Mouse (Mus musculus) naive thymus-derived CD4-positive, alpha-beta T cell, adult 2 months (primary cell): ENCODE data around the gene Rsbn1l.

ENCODE experiments used
- DNase-seq: peaks from one replicate; pipeline ENCODE4 v3.0.0-alpha.2; 2011; ENCODE audit warnings: low read depth

Rsbn1l gene

GRCm38 (mm10) chr5:20956298-20956697 lies at the start of gene Rsbn1l:
Gene Rsbn1l (minus strand): TSS chr5:20956398.
- no peak for DNase-seq

- DNase-seq: peak; percentile 86
Observed at GRCm38 (mm10) chr5:21002723-21003122, 46.5 kb upstream of the Rsbn1l start.

DNA sequence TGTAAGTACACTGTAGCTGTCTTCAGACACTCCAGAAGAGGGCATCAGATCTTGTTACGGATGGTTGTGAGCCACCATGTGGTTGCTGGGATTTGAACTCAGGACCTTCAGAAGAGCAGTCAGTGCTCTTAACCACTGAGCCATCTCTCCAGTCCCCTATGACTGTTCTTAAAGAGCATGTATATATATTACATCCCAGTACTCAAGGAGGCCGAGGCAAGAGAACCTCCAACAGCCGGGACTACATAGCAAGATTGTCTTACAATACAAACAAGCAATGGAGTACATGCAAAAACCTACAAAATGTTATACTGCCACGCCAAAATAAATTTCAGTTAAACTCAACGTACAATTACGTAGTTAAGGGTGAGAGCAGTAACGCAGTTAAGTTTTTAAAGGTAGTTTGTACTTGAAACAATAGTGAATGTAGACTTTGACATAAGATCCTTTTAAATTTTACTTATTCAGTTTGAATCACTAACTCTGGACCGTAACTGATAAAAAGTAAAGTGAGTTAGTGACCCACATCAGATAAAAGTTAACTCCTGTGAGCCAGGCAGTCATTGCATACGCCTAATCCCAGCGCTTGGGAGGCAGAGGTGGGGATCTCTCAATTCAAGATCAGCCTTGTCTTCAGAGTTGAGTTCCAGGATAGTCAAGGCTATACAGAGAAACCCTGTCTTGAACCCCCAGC lies 45.6 kb upstream of the Rsbn1l start:
- DNase-seq: peak; percentile 14

GRCm38 (mm10) chr5:20998427-20998826 lies 42.2 kb upstream of the Rsbn1l start:
- no peak for DNase-seq

- no peak for DNase-seq
Observed at GRCm38 (mm10) chr5:20997555-20997954, 41.4 kb upstream of the Rsbn1l start.

GRCm38 (mm10) chr5:20990062-20990809 lies 34.0 kb upstream of the Rsbn1l start:
- no peak for DNase-seq

- DNase-seq: no peak
Observed at GRCm38 (mm10) chr5:20986271-20986670, 30.1 kb upstream of the Rsbn1l start.

DNA sequence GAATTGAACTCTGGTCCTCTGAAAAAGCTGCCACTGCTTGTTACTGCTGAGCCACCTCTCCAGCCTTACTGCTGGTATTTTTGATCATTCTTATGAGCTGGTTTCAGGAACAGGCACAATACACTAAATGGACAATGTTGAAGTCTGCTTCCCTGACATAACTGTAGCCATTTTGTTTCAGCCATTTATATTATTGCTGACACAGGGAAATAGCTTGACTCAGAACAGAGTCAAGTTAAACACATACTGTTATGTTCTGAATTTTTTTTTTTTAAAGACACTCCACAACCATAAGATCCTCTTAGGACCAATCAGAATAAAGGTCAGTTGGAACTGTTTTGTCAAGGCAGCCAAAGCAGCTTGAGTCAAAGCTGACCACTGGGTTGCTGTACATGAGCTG lies 27.3 kb upstream of the Rsbn1l start:
- DNase-seq: no peak

GRCm38 (mm10) chr5:20974690-20975089 lies 18.5 kb upstream of the Rsbn1l start:
- no peak for DNase-seq

DNA sequence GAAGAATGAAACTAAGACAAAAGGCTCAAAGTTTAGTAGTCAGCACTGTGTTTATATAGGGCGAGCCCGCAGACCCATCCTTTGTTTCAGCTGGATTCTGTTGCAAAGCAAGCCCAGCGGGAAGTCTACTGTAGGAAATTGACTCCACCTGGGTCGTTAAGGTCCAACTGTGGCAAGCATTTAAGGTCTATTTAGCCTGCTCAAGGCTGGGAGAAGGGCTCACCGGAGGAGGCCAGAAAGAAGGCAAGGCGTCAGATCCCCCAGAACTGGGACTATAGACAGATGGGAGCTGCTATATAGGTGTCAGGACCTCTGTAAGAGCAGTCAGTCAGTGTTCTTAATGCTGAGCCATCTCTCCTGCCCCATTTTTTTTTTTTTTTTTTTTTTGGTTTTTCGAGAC lies 17.8 kb upstream of the Rsbn1l start:
- no peak for DNase-seq

- DNase-seq: no peak
Observed at GRCm38 (mm10) chr5:20973069-20973468, 16.9 kb upstream of the Rsbn1l start.

- peak; percentile 84 for DNase-seq
Observed at GRCm38 (mm10) chr5:20968963-20969362, 12.8 kb upstream of the Rsbn1l start.

- DNase-seq: no peak
Observed at GRCm38 (mm10) chr5:20968493-20968892, 12.3 kb upstream of the Rsbn1l start.

DNA sequence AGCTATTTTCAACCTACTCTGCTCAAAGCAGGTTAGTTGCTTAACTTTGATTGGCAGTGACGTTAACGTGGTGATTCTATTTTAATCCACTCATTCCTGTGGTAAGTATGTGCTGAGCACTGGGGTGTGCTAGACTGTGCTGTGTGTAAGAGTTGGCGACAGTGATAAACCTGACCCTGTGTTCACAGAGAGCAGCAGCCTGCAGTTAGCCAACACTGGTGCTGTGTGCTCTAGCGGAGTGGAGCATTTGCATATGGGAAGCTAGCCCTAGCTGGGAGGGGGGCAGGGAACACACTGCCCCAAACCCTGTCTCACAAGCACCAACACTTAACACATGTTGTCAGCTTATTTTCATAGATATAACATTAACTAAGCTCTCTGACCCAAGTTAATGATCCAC lies 11.7 kb upstream of the Rsbn1l start:
- DNase-seq: no peak

GRCm38 (mm10) chr5:20964446-20964845 lies 8.2 kb upstream of the Rsbn1l start:
- no peak for DNase-seq

- DNase-seq: no peak
Observed at GRCm38 (mm10) chr5:20963295-20963694, 7.1 kb upstream of the Rsbn1l start.

DNA sequence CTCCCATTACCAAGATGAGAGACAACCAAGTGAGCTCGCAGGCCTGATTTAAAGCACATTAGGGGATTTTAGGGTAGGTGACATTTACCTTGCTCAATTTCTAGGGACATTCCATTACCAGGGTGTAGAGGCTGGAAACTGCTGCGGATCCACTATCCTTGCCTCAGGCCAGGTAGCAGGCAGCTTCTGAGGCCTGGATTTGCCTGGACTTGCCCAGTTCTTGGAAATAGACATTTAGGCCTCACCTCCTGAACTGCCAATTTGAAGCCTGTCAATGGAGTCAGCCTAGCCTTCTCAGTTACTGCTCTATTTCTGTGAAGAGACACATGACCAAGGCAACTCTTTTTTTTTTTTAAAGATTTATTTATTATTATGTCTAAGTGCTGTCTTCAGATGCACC lies 4.7 kb upstream of the Rsbn1l start:
- DNase-seq: no peak

- peak; percentile 72 for DNase-seq
Observed at GRCm38 (mm10) chr5:20955114-20955835, 923 bp downstream of the Rsbn1l start.

DNA sequence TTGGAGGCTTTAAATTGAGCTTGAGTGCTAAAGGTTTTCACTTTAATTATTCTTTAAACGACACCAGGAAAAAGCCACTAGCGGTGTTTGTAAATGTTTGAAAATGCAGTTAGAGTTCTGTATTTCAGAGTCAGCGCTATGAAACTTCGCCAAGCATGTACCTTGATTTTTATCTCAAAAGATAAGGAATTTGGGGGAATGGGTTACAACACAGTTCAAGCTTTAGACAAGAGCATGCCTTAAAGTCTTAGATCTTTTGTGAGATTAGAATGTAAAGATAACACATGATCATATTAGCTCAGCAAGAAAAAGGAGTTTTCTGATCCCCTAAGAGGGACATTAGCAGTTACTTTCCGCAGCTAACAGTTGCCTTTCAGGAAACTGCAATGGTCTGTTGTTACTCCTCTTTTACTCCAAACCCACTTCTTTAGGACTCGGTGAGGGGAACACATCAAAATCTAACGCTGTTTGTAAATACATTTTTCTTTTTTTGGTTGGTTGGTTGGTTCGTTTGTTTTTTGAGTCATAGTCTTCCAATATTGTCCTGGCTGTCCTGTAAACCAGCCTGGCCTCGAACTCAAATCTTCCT lies 3.8 kb downstream of the Rsbn1l start:
- DNase-seq: no peak

DNA sequence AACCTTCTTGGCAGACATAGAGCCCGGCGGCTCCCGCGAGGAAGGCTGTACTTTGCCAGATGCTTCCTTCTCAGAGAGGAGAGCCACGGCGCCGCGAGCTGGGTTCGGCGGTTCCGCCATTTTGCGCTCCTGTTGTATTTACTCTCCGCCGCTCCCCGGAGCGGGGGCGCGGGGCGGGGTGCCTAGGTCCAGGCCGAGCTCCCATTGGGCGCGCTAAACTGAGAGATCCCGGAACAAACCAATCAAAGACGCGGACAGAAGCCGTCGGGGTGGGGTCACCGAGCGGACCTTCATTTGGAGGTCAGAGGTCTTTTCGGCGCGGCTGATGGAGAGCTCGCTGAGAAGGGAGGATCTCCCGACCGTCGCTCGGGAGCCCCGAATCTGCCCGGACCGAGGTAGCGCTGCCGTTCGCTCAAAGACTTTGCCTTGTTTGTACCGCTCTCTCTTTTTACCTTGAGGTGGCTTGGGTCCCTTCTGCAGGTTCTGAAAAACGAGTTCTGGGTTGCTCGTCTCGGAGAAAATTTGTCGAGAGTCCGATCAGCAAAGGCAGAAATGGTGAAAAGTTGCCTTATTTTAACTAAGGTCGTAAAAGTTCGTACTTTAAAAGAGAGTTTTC lies 4.4 kb downstream of the Rsbn1l start:
- peak; percentile 94 for DNase-seq

DNA sequence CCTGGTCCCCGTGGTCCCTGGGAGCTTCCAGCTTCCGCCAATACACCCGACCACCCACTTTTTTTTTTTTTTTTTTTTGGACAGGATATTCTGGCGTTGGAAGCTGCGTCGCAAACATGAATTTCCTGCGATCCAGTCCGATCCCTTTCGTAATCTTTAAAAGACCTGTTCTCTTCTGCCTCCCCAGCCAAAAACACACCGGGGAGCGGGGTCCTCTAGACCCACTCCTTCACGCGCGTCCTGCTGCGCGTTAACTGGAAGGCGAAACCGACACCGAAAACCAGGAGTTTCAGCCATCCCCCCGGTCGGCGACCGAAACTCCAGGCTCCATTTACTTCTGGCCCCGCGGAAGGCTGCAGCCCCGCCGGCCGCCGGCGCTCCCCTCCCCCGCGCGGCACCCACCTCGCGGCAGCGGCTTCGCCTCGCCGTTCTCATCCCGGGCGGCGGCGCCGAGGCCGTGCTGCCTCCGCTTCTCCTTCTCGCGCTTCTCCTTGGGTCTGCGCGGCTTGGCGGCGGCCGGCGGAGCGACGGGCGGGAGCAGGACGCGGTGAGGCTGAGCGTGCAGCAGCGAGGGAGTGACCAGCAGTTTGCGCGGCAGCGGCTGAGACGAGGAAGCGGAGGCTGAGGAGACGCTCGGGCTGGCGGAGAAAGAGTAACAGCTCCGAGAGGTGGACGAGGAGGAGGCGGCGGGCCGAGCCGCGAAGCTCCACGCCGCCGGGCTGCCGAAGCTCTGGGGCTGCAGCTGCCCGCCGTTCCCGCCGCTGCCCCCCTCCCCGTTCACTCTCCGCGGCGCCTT lies 5.1 kb downstream of the Rsbn1l start:
- no peak for DNase-seq
